Comparison of ENCODE assay signal across 8 mouse cellular contexts in genomic region chr3:142880790-142881588, GRCm38 (mm10). TPM values are rescaled to one million over a fixed set of nuclear protein-coding genes. Genes with fewer than 3 reads are reported as not detected.
DNase-seq lines count a peak whose midpoint lies in the region; ATAC-seq and TF ChIP-seq lines count a peak whose summit lies in the region.

No protein-coding gene starts in this region.

- H3K36me3 ChIP-seq in heart, adult 2 months (ENCODE audit: control insufficient read depth, insufficient read depth, low read length), result peaks cover 3% of the 10 kb centered on the region
- no peaks in the 10 kb centered on the region for H3K36me3 ChIP-seq in embryonic facial prominence, embryonic 14.5 days (ENCODE audit: control insufficient read depth, insufficient read depth, low read length)
- no peaks in the 10 kb centered on the region for H3K36me3 ChIP-seq in hindbrain, embryonic 12.5 days
- no peaks in the 10 kb centered on the region for H3K36me3 ChIP-seq in midbrain, embryonic 15.5 days (replicated peaks)

- no peak for DNase-seq in heart, adult 2 months
- no peak for DNase-seq in heart, adult 11 months
- DNase-seq in embryonic facial prominence, embryonic 14.5 days (ENCODE audit: low spot score), result peak; percentile 67
- peak; percentile 84 for DNase-seq in liver
- peak; percentile 72 for DNase-seq in testis, postnatal 10 days (ENCODE audit: low spot score)

- no peaks in the 10 kb centered on the region for H3K27me3 ChIP-seq in heart, adult 2 months (ENCODE audit: control insufficient read depth, insufficient read depth, low read length)
- H3K27me3 ChIP-seq in embryonic facial prominence, embryonic 14.5 days (replicated peaks; ENCODE audit: control insufficient read depth, insufficient read depth, low read length), result no peaks in the 10 kb centered on the region
- H3K27me3 ChIP-seq in hindbrain, embryonic 12.5 days, result no peaks in the 10 kb centered on the region
- no peaks in the 10 kb centered on the region for H3K27me3 ChIP-seq in midbrain, embryonic 15.5 days (replicated peaks)

- peak overlapping the region; percentile 87 for H3K27ac ChIP-seq in heart, adult 2 months
- peak overlapping the region; percentile 94 for H3K27ac ChIP-seq in embryonic facial prominence, embryonic 14.5 days (replicated peaks; ENCODE audit: low read depth, low read length)
- peak overlapping the region; percentile 97 for H3K27ac ChIP-seq in hindbrain, embryonic 12.5 days
- H3K27ac ChIP-seq in midbrain, embryonic 15.5 days, result peak overlapping the region; percentile 95

- ATAC-seq in activated CD4-positive, CD25-positive, alpha-beta regulatory T cell, adult 4 months, result peak; percentile 9
- ATAC-seq in embryonic facial prominence, embryonic 14.5 days (ENCODE audit: low read depth), result peak; percentile 19
- ATAC-seq in hindbrain, embryonic 12.5 days (ENCODE audit: low FRiP score), result peak; percentile 44
- no peak for ATAC-seq in midbrain, embryonic 15.5 days (replicated peaks)

- WGBS in heart, adult 2 months, result under 1% methylated on average over 69 of the region's 72 CpGs
- 0% methylated on average over 23 of the region's 72 CpGs for WGBS in embryonic facial prominence, embryonic 14.5 days
- WGBS in hindbrain, embryonic 12.5 days, result 1% methylated on average over 64 of the region's 72 CpGs
- under 1% methylated on average over 53 of the region's 72 CpGs for WGBS in midbrain, embryonic 15.5 days

- H3K9ac ChIP-seq in heart, adult 2 months (ENCODE audit: low read depth, low read length), result peak overlapping the region; percentile 78
- H3K9ac ChIP-seq in embryonic facial prominence, embryonic 14.5 days (ENCODE audit: low read depth, low read length), result peak overlapping the region; percentile 96
- peak overlapping the region; percentile 97 for H3K9ac ChIP-seq in hindbrain, embryonic 12.5 days
- peak overlapping the region; percentile 95 for H3K9ac ChIP-seq in midbrain, embryonic 15.5 days

- intact Hi-C loops in heart, adult 2 months (cut with DNase I), result loop anchor here (5.0 kb wide), 1 partner anchor 69 kb away; no protein-coding TSS in a partner anchor

- TF ChIP-seq CTCF in heart, adult 2 months (IDR thresholded peaks at IDR 0.05), result no peak

- TF ChIP-seq EP300 in heart, adult 2 months (IDR thresholded peaks at IDR 0.05; ENCODE audit: insufficient read depth, low read depth, low read length), result no peak

- peak overlapping the region; percentile 85 for H3K4me3 ChIP-seq in heart, adult 2 months
- peak overlapping the region; percentile 99 for H3K4me3 ChIP-seq in embryonic facial prominence, embryonic 14.5 days (ENCODE audit: low read depth, low read length)
- H3K4me3 ChIP-seq in hindbrain, embryonic 12.5 days, result peak overlapping the region; percentile 100
- peak overlapping the region; percentile 100 for H3K4me3 ChIP-seq in midbrain, embryonic 15.5 days

- H3K79me2 ChIP-seq in heart, adult 2 months (replicated peaks; ENCODE audit: control insufficient read depth, insufficient read depth, low read length), result peaks cover 2% of the 10 kb centered on the region

- H3K9me3 ChIP-seq in embryonic facial prominence, embryonic 14.5 days (ENCODE audit: control insufficient read depth, low read length), result no peaks in the 10 kb centered on the region
- no peaks in the 10 kb centered on the region for H3K9me3 ChIP-seq in hindbrain, embryonic 12.5 days (replicated peaks)
- H3K9me3 ChIP-seq in midbrain, embryonic 15.5 days, result no peaks in the 10 kb centered on the region

- no peaks in the 10 kb centered on the region; the same call in none of the 2 replicates for H3K4me1 ChIP-seq in heart, adult 2 months (ENCODE audit: control insufficient read depth, insufficient read depth, low read length)
- peaks cover 3% of the 10 kb centered on the region; the same call in 1 of the 2 replicates for H3K4me1 ChIP-seq in embryonic facial prominence, embryonic 14.5 days (ENCODE audit: control insufficient read depth, insufficient read depth, low read length)
- peaks cover 6% of the 10 kb centered on the region; the same call in 1 of the 2 replicates for H3K4me1 ChIP-seq in hindbrain, embryonic 12.5 days
- H3K4me1 ChIP-seq in midbrain, embryonic 15.5 days, result peaks cover 15% of the 10 kb centered on the region

- H3K4me2 ChIP-seq in embryonic facial prominence, embryonic 14.5 days (ENCODE audit: low read depth, low read length), result peak overlapping the region; percentile 63
- H3K4me2 ChIP-seq in hindbrain, embryonic 12.5 days (replicated peaks), result peak overlapping the region; percentile 60
- H3K4me2 ChIP-seq in midbrain, embryonic 15.5 days, result peak overlapping the region; percentile 68

- TF ChIP-seq POLR2A in heart, adult 2 months (IDR thresholded peaks at IDR 0.05; ENCODE audit: insufficient read depth, low read depth, low read length), result no peak

RNA-seq across cellular contexts. Expression of gene Pkn2, which starts 0.8 kb away (rescaled TPM):
- 10 to 100 TPM; 38.3 to 40.6 TPM for total RNA-seq in heart, adult 2 months (2021)
- 6.6 and 14.6 TPM in 2 replicates for polyA plus RNA-seq in heart, adult 2 months (2012; rRNA removed)
- polyA plus RNA-seq in activated CD4-positive, CD25-positive, alpha-beta regulatory T cell, adult 4 months (2017; shearing (Covaris generic)), result 10 to 100 TPM; 11.3 to 12.7 TPM
- 39.5 and 42.8 TPM in 2 replicates for polyA plus RNA-seq in embryonic facial prominence, embryonic 14.5 days (2014; fragmentation: Nextera tagmentation; extraction: Ambion mirVana)
- polyA plus RNA-seq in hindbrain, embryonic 12.5 days (2016; fragmentation: Nextera tagmentation; extraction: Ambion mirVana), result 49.4 and 54.4 TPM in 2 replicates
- 21.9 and 23.0 TPM in 2 replicates for polyA plus RNA-seq in midbrain, embryonic 15.5 days (2015; fragmentation: Nextera tagmentation; extraction: Ambion mirVana)

Comparison
In these comparisons a context has a peak if more than half of its experiments do, and no peak if none do; other contexts are left out.
1. DNase-seq: peak in embryonic facial prominence, embryonic 14.5 days (single experiment), liver (single experiment) and testis, postnatal 10 days (single experiment); none in heart, adult 2 months (0 of 2) and heart, adult 11 months (single experiment).
2. Peak in every context shown above with its lines, with median percentiles within 50 percentile points of each other: H3K27ac ChIP-seq, H3K4me3 ChIP-seq, H3K9ac ChIP-seq and H3K4me2 ChIP-seq.